Mouse (Mus musculus) layer of hippocampus, postnatal 36 days (tissue): ENCODE data around the gene Aph1c. TPM values are rescaled to one million over a fixed set of nuclear protein-coding genes. Genes with fewer than 3 reads are reported as not detected.
"Not testable (repeated sequence)": the region's sequence is repeated elsewhere in the genome, so short reads cannot be mapped to it uniquely, and the experiment has no call there.

Experiments used
- DNase-seq, 2 experiments: peaks; one replicate each; pipeline ENCODE4 v3.0.0; 2022
- total RNA-seq, 2 experiments: library from RNA; stranded (reverse); gene quantifications; 2 replicates each; pipeline ENCODE4 v1.2.3; 2021

The Aph1c gene
- 1 to 10 TPM; 8.3 to 9.5 TPM for total RNA-seq

DNA sequence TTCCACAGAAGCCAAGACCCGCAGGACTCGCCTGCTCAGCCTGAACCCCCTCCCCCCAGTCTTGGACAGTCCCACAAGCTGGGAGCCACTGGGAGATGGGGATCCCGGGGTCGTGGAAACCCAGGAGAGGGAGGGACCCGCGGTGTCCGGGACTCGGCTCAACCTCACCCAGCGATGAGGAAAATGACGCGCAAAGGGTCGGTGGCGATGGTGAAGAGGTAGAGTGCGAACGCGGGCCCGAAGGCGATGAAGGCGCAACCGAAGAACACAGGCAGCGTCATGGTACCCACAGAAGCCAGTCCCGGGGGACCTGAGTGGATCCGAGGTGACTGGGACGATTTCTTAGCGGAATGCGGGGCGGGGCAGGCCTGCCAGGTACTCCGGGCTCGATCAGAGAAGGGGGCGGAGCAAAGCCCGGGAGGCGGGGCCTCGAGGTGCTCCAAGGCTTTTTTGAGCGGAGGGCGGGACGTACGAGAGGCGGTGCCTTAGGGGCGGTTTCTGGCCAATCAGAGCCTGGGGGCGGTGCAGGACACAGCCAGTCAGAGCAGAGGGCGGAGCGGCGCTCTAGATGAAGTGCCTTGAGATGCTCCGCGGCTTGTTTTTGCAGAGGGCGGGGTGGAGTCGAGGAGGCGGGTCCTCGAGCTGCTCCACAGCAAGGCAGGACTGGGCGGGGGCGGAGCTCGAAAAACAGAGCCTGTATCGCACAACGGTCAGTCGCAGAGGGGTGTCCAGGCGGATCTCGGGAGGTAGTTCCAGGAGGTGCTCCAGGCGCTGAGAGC, at the start of gene Aph1c:
Gene Aph1c (minus strand): TSS at position 409 of the 779 bp plus-strand sequence.
- peak; percentile 98 for DNase-seq

DNA sequence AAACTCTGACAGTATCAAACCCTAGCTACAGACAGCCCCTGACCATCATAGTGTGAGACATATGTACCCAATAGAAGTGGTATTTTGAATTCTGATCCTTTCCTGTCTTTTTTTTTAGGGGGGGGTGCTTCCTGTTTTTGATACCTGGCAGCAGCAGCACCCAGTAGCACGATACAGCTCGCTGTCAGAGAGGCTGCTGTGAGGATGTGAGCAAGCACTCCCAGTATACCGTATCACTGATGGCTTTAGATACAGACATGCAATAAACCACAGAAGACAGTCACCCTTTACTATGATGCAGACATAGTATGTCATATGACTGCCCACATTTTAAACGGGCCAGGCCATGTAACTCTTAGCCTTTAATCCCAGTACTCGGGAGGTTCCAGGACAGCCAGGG, 49.0 kb upstream of the Aph1c start:
- DNase-seq, result no peak

DNA sequence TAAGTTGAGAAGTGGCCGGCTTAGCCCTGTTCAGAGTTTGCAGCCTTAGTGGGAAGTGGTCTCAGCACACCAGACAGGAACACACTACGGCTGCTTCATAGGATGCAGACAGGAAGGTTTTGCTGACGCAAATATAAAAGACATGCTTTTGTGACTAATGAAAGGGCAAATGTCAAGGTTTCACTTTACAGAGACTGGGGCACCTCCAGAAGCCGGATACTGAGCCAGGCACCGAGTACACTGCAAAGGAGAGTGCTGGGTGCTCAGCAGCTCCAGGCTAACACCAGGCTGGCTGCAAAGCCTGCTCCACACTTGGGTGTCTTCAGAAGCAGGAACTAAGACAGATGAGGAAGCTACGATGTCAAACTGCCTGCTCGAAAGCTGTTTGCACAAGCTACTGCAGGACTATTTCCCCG, 47.9 kb upstream of the Aph1c start:
- no peak for DNase-seq

DNA sequence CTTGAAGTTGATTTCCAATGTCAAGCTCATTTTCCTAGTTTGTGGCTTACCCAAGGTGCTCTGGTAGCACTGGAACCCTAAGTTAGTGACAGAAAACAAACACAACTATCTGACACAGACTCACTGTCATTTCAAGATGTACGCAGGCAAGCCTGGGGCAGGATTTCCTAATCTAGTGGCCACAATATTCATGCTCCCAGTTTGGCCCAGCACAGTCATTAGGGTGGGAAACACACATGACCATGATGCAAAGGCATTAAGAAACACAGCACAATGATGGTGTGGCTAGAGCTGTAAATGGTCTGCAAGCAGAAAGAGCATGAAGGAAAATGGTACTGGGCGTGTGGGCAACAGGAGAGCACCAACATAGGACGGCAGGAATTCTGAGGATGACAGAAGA, 47.3 kb upstream of the Aph1c start:
- DNase-seq, result no peak

DNA sequence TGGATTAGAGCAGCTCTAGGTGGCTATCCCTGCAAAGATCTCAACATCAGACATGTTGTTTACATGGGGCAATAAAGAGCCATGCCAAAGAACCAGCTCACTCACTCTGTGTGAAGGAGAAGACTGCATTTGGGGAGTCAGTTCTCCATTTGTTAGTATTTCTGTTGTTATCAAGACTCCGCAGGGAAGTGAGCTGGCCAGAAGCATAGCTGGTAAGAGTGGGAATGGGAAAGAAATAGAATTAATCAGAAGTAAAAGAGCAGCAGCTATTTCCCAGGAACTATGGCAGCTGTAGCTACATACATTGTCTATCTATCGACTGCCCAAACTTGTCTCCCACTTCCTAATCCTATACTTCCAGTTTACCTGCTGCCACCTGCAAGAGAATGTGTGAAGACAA, 46.2 kb upstream of the Aph1c start:
- DNase-seq, result no peak

DNA sequence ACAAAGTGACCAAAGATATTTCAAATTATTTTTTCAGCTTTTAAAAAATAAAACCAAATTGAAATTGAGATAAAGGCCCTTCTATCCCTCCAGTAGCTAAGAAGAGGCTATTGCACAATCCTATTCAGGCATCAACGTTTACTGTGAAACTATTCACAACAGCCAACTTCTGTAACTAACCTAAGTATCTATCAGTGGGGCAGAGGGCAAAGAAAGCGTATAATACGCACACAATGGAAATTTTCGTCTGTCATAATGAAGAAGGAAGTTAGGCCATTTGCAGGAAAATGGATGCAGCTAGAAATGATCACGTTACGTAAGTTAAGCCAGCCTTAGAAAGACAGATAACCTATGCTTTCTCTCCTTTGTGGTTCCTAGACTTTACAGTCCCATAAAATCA, 45.0 kb upstream of the Aph1c start:
- no peak for DNase-seq

DNA sequence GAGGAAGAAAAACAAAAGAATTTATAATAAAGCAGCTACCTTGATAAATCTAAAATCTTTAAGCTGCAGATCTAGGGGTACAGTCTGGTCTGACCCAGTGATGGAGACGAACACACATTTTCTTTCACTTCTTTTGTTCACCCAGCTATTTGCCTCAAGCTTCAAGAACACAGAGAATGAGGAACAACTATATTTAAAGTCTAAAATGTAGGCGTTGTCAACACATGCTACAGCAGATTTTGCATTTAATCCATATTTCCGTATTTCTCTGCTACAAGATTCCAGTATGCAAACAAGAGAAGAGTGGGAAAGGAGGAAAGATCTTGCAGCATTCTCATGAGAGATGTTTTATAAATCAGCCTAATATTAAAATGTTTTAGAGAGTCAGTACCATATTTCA, 44.4 kb upstream of the Aph1c start:
- DNase-seq, result no peak

DNA sequence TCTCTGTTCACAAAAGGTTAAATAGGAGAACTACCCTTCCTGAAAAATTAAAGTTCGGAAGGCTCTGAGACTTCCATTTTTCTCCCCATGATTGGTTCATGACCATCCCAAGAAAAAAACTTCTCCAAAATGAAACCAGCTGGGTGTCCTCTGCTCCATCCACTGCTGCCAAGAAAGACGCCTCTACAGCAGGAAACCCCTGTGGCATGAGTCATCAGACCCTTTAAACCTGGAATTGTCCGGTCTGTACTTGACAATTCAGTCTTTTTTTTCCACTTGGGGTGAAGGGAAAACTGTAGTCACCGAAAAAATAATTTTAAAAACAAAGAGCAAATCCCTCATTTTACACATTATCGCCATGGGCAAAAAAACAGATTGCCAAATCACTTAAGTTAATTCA, 42.1 kb upstream of the Aph1c start:
- no peak for DNase-seq

DNA sequence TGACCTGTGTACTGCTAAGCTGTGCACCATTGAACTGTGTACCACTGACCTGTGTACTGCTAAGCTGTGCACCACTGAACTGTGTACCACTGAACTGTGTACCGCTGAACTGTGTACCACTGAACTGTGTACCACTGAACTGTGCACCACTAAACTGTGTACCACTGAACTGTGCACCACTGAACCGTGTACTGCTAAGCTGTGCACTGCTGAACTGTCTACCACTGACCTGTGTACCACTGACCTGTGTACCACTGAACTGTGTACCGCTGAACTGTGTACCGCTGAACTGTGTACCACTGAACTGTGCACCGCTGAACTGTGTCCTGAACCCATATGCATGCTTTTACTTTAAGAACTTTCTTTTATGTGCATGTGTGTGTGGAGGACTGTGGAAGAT, 39.8 kb upstream of the Aph1c start:
- no peak for DNase-seq

DNA sequence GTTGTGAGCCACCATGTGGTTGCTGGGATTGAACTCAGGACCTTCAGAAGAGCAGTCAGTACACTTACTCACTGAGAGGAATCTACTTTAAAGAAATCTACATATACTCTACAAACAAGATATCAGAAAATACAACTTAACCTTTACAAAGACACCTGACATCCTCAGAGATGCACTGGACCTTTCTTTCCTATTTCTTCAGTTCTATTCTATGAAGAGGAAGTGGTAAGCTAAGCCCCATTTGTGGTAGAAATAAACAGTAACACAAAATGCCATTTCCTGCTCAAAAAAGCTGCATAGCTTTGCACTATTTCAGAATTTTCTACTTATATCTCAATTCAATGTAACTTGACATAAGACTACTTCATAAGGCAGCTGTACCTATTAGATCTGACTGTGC, 39.0 kb upstream of the Aph1c start:
- DNase-seq, result no peak

DNA sequence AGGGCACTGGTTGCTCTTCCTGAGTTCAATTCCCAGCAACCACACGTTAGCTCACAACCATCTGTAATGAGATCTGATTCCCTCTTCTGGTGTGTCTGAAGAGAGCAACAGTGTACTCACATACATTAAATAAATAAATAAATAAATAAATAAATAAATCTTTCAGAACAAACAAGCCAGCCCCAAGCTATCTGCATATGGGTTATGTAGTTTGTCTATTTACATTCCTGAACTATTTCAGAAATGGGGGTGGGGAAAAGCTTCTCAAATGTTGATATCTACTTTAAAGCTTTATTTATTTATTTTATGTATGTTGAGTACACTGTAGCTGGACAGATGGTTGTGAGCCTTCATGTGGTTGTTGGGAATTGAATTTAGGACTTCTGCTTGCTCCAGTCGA, 38.5 kb upstream of the Aph1c start:
- DNase-seq, result not testable (repeated sequence)

DNA sequence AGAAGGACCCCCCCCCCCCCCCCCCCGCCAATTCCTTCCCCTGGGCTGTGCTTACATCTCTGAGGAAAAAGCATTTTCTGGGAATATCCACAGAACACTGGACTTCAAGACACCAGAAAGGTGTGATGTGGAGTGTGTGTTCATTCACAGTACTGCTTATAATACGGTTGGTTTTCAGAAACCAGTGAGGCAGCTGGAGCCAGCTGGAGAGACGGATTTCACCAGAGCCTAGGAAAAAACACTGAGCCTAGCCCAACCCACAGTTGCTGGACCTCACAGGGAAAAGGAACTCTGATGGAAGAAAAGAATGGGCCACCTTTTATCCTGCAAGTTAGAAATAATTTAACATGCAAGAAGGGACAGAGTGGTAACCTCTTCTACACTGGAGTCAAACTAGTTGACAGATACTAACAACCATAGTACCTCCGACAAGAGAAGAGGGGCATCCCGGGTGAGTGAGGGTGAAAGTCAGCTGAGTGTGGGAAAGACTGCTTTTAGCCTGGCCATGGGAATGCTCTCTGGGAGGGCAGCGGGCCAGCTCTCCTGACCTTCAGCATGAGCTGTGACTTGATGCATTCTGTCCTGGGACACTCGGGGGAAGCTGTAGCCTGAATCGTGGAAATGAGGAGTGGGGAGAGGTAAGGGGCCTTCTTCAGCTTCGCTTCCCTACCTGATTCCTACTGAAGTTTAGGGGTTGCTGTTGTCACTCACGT, 37.6 kb upstream of the Aph1c start:
- no peak for DNase-seq

DNA sequence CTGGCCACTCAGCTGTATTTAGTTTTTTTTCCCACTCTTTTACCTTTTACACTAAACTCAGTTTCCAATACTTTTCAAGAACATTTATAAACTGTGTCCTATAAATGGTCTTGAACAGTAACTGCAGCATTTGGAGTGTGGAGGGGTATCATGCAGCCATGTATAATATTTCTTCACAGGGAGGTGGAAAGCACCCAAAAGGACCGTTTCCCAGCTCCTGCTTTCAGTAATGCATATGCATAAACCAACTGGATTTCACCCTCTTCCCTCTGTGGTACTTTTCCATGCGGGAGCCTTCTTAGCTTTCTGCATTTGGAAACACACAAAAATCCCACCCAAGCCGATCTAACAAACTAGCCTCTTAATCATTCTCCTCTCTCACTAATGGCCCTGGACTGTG, 30.2 kb upstream of the Aph1c start:
- no peak for DNase-seq

DNA sequence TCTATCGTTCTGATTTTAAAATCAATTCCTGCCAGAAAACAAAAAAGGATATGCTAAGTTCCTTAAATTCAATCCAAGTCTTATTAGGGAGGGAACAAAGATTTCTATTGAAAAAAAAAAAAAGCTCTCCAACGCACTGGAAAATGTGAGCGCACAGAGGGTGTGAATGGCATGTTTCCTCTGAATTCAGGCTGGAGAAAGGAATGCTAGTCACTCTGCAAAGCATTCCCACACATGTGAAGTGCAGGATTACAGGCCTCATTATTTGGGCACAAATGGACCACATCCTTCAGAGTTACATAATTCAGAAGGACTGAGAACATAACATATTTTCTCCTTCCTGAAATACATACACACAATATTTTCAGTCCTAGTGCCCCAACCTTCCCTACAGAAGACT, 28.9 kb upstream of the Aph1c start:
- peak in 1 of 2 experiments; percentile 30 for DNase-seq

DNA sequence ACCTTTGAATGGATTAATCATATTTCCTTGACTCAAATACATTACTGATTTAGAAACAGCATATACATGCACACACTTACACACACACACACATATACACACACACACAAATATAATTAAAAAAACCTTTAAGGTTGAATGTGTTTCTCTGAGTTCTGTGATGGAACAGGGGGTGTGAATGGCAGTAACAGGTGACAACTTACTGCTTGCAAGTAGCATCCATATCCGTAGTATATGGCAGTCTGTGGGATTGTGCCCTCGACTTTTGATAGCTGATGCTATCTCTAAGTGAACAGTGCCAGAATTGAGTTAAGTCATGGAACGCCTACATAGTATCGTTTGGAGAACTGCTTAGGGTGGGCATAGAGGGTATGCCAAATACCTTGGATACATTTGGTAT, 27.7 kb upstream of the Aph1c start:
- no peak for DNase-seq

DNA sequence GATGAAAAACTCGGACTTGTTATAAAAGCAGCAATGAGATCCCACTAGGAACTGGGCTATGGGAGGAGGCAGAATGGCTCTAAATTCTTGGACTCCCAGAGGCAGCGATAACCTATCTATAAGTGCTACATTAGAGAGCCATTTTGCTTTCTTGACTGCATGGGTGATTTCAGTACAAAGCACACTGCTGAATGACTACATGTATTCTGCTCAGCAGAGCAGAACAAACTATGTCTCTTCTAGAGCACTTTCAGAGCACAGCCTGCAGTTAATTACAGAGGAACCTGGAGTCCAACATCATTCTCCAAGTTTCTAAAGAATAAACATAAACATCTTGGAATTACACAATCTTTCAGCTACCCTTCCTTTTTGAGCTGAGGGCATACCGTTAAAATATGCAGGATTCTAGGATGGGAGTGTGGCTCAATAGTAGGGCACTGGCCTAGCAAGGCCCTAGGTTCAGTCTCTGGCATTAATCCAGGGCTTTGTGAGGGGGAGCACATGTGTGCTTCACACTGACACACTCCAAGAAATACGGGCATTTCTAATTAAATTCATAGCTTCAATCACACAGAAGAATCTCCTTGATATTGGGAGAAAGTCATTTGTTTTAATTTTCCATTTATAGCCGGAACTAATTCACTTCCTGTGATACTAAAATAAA, 26.7 kb upstream of the Aph1c start:
- no peak for DNase-seq

DNA sequence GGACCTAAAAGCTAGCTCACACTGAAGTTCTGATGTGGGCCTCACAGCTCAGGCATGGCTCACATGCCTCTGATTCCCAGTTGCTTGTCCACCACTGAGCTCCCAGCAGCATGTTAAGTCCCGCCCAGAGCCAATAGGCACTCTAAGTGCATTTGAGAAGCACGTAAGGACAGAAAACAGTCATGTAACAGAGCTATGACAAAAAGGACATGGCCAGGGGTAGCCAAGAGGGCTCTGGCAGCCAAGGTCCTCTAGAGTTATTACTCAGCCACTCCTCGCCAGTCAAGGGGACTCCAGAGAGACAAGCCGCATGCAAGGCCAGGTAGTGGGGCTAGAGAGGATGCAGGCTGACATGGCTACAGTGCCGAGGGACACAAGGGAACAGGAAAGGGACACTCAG, 25.0 kb upstream of the Aph1c start:
- DNase-seq, result no peak

DNA sequence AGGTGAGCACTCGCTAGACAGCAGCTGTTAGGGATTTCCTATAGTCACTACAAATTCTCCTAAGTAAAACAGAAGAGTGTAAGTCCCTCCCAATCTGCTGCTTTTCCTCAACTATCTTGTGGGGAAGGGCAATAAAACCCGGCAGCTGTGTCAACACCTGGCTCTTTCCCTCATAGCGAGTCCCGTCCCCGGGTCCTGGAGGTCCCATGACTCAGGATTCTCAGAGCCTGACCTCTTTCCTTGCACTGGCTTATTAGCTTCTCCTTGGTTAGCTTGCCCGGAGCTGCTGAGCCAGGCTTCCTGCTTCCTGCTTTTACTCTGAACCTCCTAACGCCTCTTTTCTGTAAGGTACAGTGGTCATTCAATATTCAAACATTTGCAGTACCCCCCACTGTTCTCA, 21.3 kb upstream of the Aph1c start:
- DNase-seq, result no peak

DNA sequence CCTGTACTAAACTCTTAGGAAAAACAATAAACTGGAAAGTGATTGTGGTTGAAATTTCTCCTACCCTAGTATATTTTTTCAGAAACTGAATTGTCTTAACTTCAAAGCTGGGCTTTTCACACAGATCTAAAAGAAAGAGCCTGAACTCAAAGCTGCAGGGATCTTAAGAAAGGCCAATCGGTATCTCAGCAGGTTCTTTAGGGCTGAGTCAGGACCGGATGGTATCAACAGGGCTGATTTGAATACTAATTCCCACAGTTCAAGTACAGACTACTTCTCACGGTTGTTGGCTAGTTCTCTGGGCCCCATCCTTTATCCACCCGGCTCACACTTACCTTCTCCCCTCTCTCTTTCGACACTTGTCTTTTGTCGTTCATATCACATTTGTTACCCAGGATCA, 18.1 kb upstream of the Aph1c start:
- no peak for DNase-seq

DNA sequence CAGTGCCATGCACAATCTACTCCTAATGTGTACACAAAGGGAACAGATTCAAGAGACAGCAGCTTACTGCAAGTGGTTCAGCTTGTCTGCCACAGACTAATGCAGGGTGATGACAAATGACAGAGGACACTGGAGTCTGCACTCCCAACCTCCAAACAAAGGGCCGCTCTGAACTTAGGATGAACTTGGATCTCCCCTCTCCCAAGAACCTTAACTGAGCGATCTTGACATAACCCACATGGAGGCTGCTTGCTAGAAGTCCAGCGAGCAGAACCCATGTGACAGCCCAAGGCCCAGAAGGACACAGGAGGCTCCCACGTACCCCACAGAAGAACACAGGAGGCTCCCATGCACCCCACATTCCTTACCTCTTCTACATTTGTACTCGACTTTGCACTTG, 16.4 kb upstream of the Aph1c start:
- DNase-seq, result no peak

DNA sequence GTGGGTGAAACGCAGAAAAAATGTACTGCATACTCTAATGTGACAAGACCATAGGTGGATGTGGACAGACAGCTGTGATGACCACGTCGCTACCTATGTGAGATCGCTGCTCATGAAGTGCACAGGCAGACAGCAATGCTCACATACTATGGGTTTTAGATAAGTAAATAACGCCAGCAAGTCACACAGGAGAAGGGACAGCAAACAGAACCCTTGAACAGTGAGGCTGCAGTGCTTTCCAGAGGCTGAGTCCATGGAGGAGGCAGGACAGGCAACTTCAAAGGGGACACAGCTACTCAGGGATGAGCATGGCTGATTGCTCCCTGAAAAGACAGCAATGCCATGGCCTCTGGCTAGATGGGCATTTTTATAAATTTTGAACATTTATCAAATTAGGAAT, 12.3 kb upstream of the Aph1c start:
- no peak for DNase-seq

DNA sequence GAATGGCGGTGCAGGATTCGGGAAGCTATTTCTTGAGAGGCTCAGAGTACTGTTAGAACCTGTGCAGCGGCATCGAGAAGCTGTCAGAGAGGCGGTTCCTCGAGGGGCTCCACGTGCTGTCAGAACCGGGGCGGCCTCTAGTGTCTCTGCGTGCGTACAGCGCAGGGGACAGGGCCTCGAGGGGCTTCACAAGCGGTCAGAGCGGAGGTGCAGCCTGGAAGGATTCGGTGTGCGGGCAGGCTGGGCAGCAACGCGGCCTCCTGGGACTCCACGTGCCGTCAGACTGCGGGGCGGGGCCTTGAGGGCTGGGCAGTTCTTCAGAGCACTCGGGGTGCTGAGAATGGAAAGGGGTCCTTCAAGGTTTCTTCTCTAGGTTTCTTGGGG, 563 bp upstream of the Aph1c start:
- no peak for DNase-seq

DNA sequence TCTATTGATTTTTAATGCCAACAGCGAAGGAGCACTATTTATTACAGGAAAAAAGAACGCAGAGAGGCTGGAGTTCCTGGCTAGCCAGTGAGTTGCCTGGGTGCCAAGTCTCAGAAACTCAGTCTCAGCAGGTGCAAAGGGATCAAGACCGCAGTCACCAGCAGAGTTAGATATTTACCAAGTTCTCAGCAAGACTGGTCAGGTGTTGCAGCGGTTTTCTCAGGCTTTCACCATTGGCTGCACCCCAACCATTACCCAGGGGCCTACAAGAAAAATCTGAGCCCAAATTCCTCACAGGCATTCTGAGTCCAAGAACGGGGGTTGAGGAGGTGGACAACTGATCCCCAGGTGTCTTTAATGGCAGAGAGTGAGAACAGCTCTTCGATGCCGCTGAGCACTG, 675 bp downstream of the Aph1c start:
- DNase-seq, result peak in 1 of 2 experiments; percentile 10

DNA sequence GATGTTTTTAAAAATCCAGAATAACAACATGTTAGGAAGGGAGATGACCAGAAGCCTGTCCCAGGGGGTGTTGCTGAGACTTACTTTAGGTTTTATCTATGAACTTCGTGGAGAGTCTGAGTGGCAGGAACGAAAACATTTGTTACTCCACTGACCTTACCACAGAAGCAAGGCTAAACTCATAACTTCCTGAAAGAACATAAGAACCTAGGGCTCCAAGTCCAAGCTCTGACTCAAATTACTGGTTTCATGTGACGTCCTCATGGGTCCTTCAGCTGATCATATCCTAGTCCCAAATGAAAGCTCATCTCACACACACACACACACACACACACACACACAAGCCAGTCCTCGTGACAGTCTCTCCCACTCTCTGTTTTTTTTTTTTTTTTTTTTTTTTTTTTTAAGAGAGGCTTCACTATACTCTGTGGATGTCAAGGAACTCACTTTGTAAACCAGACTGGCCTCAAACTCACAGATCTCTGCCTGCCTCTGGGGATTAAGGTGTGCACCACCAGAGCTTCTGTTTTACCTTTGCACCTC, 2.1 kb downstream of the Aph1c start:
- no peak for DNase-seq
